Mouse (Mus musculus) liver, embryonic 14.5 days (tissue): ENCODE results near the gene Capsl. TPM values are rescaled to one million over a fixed set of nuclear protein-coding genes. Genes with fewer than 3 reads are reported as not detected.

ENCODE experiments used
- ATAC-seq: fragments of 200-750 bp; cut with Nextera tagmentation; 2 replicates; pipeline ENCODE4 v1.8.0; 2017; ENCODE audit warnings: moderate number of reproducible peaks, mild to moderate bottlenecking, moderate library complexity; ENCODE audit not compliant: insufficient read depth
- DNase-seq, 3 experiments: peaks; one replicate each; pipeline ENCODE4 v3.0.0-alpha.2; 2012 to 2013; ENCODE audit warnings: low read depth in 3 of 3, low spot score in 3 of 3
- H3K27ac ChIP-seq: fragments of 300-500 bp; sonication (generic); 2 replicates; pipeline ENCODE4 v1.5.1; 2014; ENCODE audit warnings: moderate library complexity, mild to moderate bottlenecking, control low read depth, inconsistent platforms
- H3K27me3 ChIP-seq: fragments of 300-500 bp; sonication (generic); 2 replicates; pipeline ENCODE4 v1.6.1; 2014; ENCODE audit warnings: mild to moderate bottlenecking, low read length, moderate library complexity; ENCODE audit not compliant: control insufficient read depth, insufficient read depth
- H3K36me3 ChIP-seq: fragments of 300-500 bp; sonication (generic); replicated peaks from 2 replicates; pipeline ENCODE4 v1.6.1; 2014; ENCODE audit warnings: low read depth; ENCODE audit not compliant: control insufficient read depth, insufficient read depth
- H3K4me1 ChIP-seq, 2 experiments: fragments of 200-500 bp in 1 of 2; fragments of 300-500 bp in 1 of 2; sonication (generic) in 1 of 2; replicated peaks; 2 replicates each; pipeline ENCODE4 v1.6.1; 2012 to 2014; ENCODE audit warnings: antibody characterized with exemption in 1 of 2, inconsistent platforms in 1 of 2, low read length in 1 of 2; ENCODE audit not compliant: control insufficient read depth in 2 of 2, insufficient read depth in 2 of 2
- H3K4me2 ChIP-seq: fragments of 300-500 bp; sonication (generic); 2 replicates; pipeline ENCODE4 v1.6.1; 2014; ENCODE audit warnings: low read depth, mild to moderate bottlenecking, control low read depth, moderate library complexity
- H3K4me3 ChIP-seq, 2 experiments: fragments of 200-500 bp in 1 of 2; fragments of 300-500 bp in 1 of 2; sonication (generic) in 1 of 2; 2 replicates each; pipeline ENCODE4 v1.5.1; 2012 to 2014; ENCODE audit warnings: low read depth in 2 of 2, low read length in 2 of 2, mild to moderate bottlenecking in 2 of 2, control low read depth in 1 of 2, inconsistent platforms in 1 of 2, moderate library complexity in 1 of 2; ENCODE audit not compliant: insufficient read depth in 1 of 2
- H3K9ac ChIP-seq: fragments of 300-500 bp; sonication (generic); replicated peaks from 2 replicates; pipeline ENCODE4 v1.6.1; 2014; ENCODE audit warnings: mild to moderate bottlenecking, control low read depth, moderate library complexity
- H3K9me3 ChIP-seq: fragments of 300-500 bp; sonication (generic); 2 replicates; pipeline ENCODE4 v1.6.1; 2016; ENCODE audit warnings: low read length, mixed read lengths; ENCODE audit not compliant: control insufficient read depth
- CTCF ChIP-seq: IDR thresholded peaks from 2 replicates; pipeline ENCODE4 v1.5.1; 2016; ENCODE audit warnings: antibody characterized with exemption, low read depth, control low read depth
- EP300 ChIP-seq: IDR thresholded peaks from 2 replicates; pipeline ENCODE4 v1.6.1; 2016; ENCODE audit warnings: antibody characterized with exemption, low read depth
- WGBS: fragments of 180-500 bp; shearing (Covaris S2); extraction: QIAGEN DNeasy Blood & Tissue Kit; methylation state at CpG from one replicate; pipeline ENCODE4 v1.1.7; 2014; ENCODE audit not compliant: insufficient replicate concordance; 5-methylcytosine and 5-hydroxymethylcytosine counted together
- polyA plus RNA-seq, 2 experiments: library from polyadenylated mRNA; depleted of rRNA in 1 of 2; stranded (reverse) in 1 of 2; unstranded in 1 of 2; fragments of >200 nt; fragmentation: Nextera tagmentation in 1 of 2; extraction: Ambion mirVana in 1 of 2; gene quantifications; 2 replicates each; pipeline versions ENCODE4 v1.2.1 to v1.2.3; 2012 to 2014

Capsl gene
- polyA plus RNA-seq, 2 experiments: 0.29 to 1.2 TPM

DNA sequence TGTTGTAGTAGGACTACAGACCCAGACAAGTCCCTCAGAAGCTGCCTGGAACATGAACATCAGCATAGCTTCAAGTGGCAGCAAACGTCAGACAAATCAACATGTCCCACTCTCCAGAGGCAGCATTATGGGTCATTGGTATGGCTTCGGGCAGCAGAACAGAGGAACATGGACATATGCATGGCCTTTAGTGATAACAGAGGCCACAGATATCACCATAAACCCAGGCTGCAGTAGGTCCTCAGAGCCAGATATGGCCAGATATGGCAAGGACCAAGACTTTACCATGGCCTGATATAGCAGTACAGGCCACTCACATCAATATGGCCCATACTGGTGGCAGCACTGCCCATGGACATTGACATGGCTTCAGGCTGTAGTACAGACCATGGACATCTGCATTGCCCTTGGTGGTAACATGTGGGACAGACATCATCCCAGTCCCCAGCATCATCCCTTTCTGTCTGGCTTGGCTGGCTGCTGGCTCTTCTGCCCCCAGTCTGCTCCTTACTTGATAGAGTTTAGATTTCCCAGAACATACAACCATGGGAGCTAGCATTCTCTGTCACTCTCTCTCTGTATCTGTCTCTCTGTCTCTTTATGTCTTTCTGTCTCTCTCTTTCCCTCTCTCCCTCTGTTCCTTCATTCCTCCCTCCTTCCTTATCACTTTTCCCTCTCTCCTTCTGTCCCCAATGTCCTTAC lies 53.7 kb downstream of the Capsl start:
- Histone ChIP-seq H3K36me3 (no peaks in the 10 kb centered on the region), H3K4me2 (peak overlapping the region; percentile 48), H3K27me3 (no peaks in the 10 kb centered on the region), H3K27ac (peak overlapping the region; percentile 77), H3K9me3 (no peaks in the 10 kb centered on the region), H3K4me3 (no peak overlapping the region), H3K4me1 (peaks cover 20 to 26% of the 10 kb centered on the region in 2 experiments), H3K9ac (no peak overlapping the region; the same call in 1 of the 2 replicates)
- ATAC-seq: peak; percentile 99
- WGBS: 29% methylated on average over 2 of the region's 2 CpGs
- DNase-seq: peak; percentile 52 to 68 (median 57)
- TF ChIP-seq CTCF: 0 out of 2 replicates have a peak, but pooled peaks have one; percentile 2
- peak; percentile 93 for TF ChIP-seq EP300

DNA sequence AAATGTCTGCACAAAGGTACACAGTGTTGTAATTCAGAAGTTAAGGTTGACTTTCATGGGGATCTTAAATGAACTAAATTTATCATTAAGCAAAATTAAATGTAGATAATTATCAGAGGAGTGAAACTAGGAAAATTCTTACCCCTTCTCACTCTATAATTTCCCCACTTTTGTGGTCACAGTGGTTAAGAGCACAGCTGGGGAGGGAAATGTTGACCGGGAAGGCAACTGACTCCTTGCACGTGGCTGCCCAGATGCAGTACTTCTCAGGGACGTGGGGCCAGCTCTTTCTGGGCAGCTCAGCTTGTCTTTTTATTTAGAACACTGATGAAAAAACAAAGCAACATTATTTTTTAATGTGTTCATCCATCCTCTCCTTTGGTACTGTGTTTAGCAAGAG lies 56.2 kb downstream of the Capsl start:
- no peak for ATAC-seq
- Histone ChIP-seq H3K27me3 (no peaks in the 10 kb centered on the region), H3K27ac (no peak overlapping the region), H3K4me2 (no peak overlapping the region), H3K9ac (no peak overlapping the region), H3K4me1 (peaks cover 20 to 26% of the 10 kb centered on the region in 2 experiments), H3K36me3 (no peaks in the 10 kb centered on the region), H3K4me3 (no peak overlapping the region), H3K9me3 (no peaks in the 10 kb centered on the region)
- WGBS: 14% methylated on average over 3 of the region's 3 CpGs
- TF ChIP-seq EP300 (no peak), CTCF (no peak)
- no peak for DNase-seq

Other genes starting within 250 kb of the Capsl start
- 0.88 TPM in 2 replicates for gene Ugt3a1, start 159.1 kb upstream of the Capsl start, polyA plus RNA-seq (2012; rRNA removed)
- gene Ugt3a1, start 159.1 kb upstream of the Capsl start, polyA plus RNA-seq (2014; fragmentation: Nextera tagmentation; extraction: Ambion mirVana): 0.84 and 2.0 TPM in 2 replicates
- 0.42 and 0.45 TPM in 2 replicates for gene Ugt3a2, start 100.5 kb upstream of the Capsl start, polyA plus RNA-seq (2012; rRNA removed)
- 0.47 and 1.4 TPM in 2 replicates for gene Ugt3a2, start 100.5 kb upstream of the Capsl start, polyA plus RNA-seq (2014; fragmentation: Nextera tagmentation; extraction: Ambion mirVana)
- gene Il7r, start 94.1 kb downstream of the Capsl start, polyA plus RNA-seq (2012; rRNA removed): 0.18 and 0.21 TPM in 2 replicates
- gene Il7r, start 94.1 kb downstream of the Capsl start, polyA plus RNA-seq (2014; fragmentation: Nextera tagmentation; extraction: Ambion mirVana): 0.20 and 0.45 TPM in 2 replicates